Comparison of ENCODE assay signal across 27 mouse cellular contexts in the genomic region with DNA sequence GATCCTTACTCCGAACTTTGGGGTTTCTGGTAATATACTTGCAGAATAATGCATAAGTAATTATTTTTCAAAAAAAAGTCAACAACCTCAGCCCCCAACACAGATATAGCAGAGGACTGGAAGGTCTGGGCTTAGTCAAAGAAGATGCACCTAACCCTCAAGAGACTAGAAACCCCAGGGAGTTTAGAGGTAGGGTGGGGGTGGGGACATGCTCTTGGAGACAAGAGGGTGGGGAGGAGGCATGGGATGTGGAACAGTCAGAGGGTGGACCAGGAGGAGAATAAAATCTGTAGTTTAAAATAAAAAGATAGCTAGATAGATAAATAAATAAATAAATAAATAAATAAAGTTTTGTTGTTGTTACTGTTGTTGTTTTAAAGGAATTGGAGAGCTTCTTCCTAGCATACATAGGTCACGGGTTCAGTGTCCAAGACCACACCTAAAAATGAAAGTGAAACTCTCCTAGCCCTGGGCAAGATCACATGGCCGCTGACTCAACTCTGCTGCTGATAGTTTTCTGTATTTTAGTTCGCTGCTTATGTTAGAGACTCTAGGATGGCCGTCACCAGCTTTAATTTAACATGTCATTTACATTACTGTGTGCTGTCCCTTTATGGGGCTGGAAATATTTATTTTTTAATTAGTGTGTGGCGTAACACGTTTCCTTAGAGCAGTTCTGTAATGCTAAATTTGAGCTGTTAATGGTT. TPM values are rescaled to one million over a fixed set of nuclear protein-coding genes. Genes with fewer than 3 reads are reported as not detected.
DNase-seq lines count a peak whose midpoint lies in the region; ATAC-seq and TF ChIP-seq lines count a peak whose summit lies in the region.
"Had no signal": no experiment of that assay in that cellular context is flagged by ENCODE, and none has a peak within 500 bp of the region (broad histone marks: within the 10 kb centered on the region; RNA-seq: fewer than 3 reads in every experiment).

No protein-coding gene starts in this region.

- no peaks in the 10 kb centered on the region for H3K9me3 ChIP-seq in liver, postnatal 0 days (ENCODE audit: low read length)
- no peaks in the 10 kb centered on the region for H3K9me3 ChIP-seq in liver, embryonic 11.5 days (ENCODE audit: control insufficient read depth, low read length)
- H3K9me3 ChIP-seq in midbrain, embryonic 15.5 days: no peaks in the 10 kb centered on the region
- H3K9me3 ChIP-seq: embryonic facial prominence, embryonic 12.5 days; forebrain, embryonic 15.5 days; hindbrain, embryonic 12.5 days had no signal

- ATAC-seq in liver, postnatal 0 days: 0 out of 2 replicates have a peak, but pooled peaks have one; percentile 38
- no peak for ATAC-seq in liver, embryonic 11.5 days (replicated peaks; ENCODE audit: low FRiP score)
- ATAC-seq in megakaryocyte, adult 5-6 weeks (ENCODE audit: poor library complexity, severe bottlenecking): peak; percentile 94
- ATAC-seq in midbrain, embryonic 15.5 days (replicated peaks): no peak
- ATAC-seq: forebrain, embryonic 15.5 days had no signal

- no peak overlapping the region for H3K9ac ChIP-seq in liver, postnatal 0 days (replicated peaks)
- H3K9ac ChIP-seq in liver, embryonic 11.5 days (ENCODE audit: low read depth, low read length): no peak overlapping the region
- no peak overlapping the region for H3K9ac ChIP-seq in midbrain, embryonic 15.5 days
- H3K9ac ChIP-seq: embryonic facial prominence, embryonic 12.5 days; forebrain, embryonic 15.5 days; hindbrain, embryonic 12.5 days; neural tube, embryonic 13.5 days had no signal

- TF ChIP-seq EP300 in liver, postnatal 0 days (IDR thresholded peaks at IDR 0.05; ENCODE audit: low read depth): no peak

- no peaks in the 10 kb centered on the region for H3K27me3 ChIP-seq in liver, postnatal 0 days (ENCODE audit: insufficient read depth, low read length)
- no peaks in the 10 kb centered on the region for H3K27me3 ChIP-seq in liver, embryonic 11.5 days (replicated peaks; ENCODE audit: control insufficient read depth, insufficient read depth, low read length)
- no peaks in the 10 kb centered on the region for H3K27me3 ChIP-seq in midbrain, embryonic 15.5 days (replicated peaks)
- H3K27me3 ChIP-seq: embryonic facial prominence, embryonic 12.5 days; forebrain, embryonic 15.5 days; hindbrain, embryonic 12.5 days; neural tube, embryonic 13.5 days had no signal

- no peak for TF ChIP-seq CTCF in liver, postnatal 0 days (IDR thresholded peaks at IDR 0.05; ENCODE audit: low read depth)

- 0 out of 2 replicates have a peak, but pooled peaks cover 3% of the 10 kb centered on the region for H3K4me1 ChIP-seq in liver, postnatal 0 days (ENCODE audit: insufficient read depth)
- no peaks in the 10 kb centered on the region for H3K4me1 ChIP-seq in liver, embryonic 11.5 days (replicated peaks; ENCODE audit: control insufficient read depth, insufficient read depth, low read length)
- H3K4me1 ChIP-seq in midbrain, embryonic 15.5 days: no peaks in the 10 kb centered on the region
- H3K4me1 ChIP-seq: embryonic facial prominence, embryonic 12.5 days; forebrain, embryonic 15.5 days; hindbrain, embryonic 12.5 days; neural tube, embryonic 13.5 days had no signal

- H3K27ac ChIP-seq in liver, postnatal 0 days (ENCODE audit: low read depth): no peak overlapping the region
- no peak overlapping the region for H3K27ac ChIP-seq in liver, embryonic 11.5 days (ENCODE audit: low read depth, low read length)
- H3K27ac ChIP-seq in midbrain, embryonic 15.5 days: no peak overlapping the region
- H3K27ac ChIP-seq: embryonic facial prominence, embryonic 12.5 days; forebrain, embryonic 15.5 days; hindbrain, embryonic 12.5 days; macrophage; neural tube, embryonic 13.5 days had no signal

- H3K4me3 ChIP-seq in liver, postnatal 0 days (ENCODE audit: low read depth, low read length): no peak overlapping the region
- H3K4me3 ChIP-seq in liver, embryonic 11.5 days (ENCODE audit: low read depth, low read length): no peak overlapping the region
- H3K4me3 ChIP-seq in midbrain, embryonic 15.5 days: no peak overlapping the region
- H3K4me3 ChIP-seq: embryonic facial prominence, embryonic 12.5 days; forebrain, embryonic 15.5 days; hindbrain, embryonic 12.5 days; neural tube, embryonic 13.5 days had no signal

- no peak for DNase-seq in liver, postnatal 0 days
- no peak for DNase-seq in liver, embryonic 11.5 days (ENCODE audit: low spot score)
- peak; percentile 59 for DNase-seq in adipocyte (ENCODE audit: low spot score)
- no peak for DNase-seq in kidney, adult 9 months
- DNase-seq in right cerebral cortex, adult 2 months (ENCODE audit: low spot score in 2 of 2): no peak
- DNase-seq: adrenal gland, postnatal 10 days; cerebellum, adult 18-20 months; cerebellum, postnatal 36 days; gastrocnemius, postnatal 10 days; kidney, adult 11 months; kidney, postnatal 36 days; lung, adult 2 months; right cerebral cortex, postnatal 4 days; thymus, postnatal 25 days had no signal

- WGBS in liver, postnatal 0 days (ENCODE audit: insufficient replicate concordance): 73% methylated on average over 7 of the region's 7 CpGs
- WGBS in liver, embryonic 11.5 days: 83% methylated on average over 7 of the region's 7 CpGs
- 89% methylated on average over 7 of the region's 7 CpGs for WGBS in midbrain, embryonic 15.5 days

- no peaks in the 10 kb centered on the region for H3K36me3 ChIP-seq in liver, postnatal 0 days (replicated peaks; ENCODE audit: insufficient read depth, low read length)
- H3K36me3 ChIP-seq in liver, embryonic 11.5 days (ENCODE audit: control insufficient read depth, insufficient read depth, low read length): no peaks in the 10 kb centered on the region
- H3K36me3 ChIP-seq in midbrain, embryonic 15.5 days (replicated peaks): no peaks in the 10 kb centered on the region
- H3K36me3 ChIP-seq: embryonic facial prominence, embryonic 12.5 days; forebrain, embryonic 15.5 days; hindbrain, embryonic 12.5 days; neural tube, embryonic 13.5 days had no signal

- 0 out of 2 replicates have a peak overlapping the region, but pooled peaks have one; percentile 19 for H3K4me2 ChIP-seq in liver, postnatal 0 days (ENCODE audit: low read depth, low read length)
- no peak overlapping the region for H3K4me2 ChIP-seq in liver, embryonic 11.5 days
- H3K4me2 ChIP-seq in midbrain, embryonic 15.5 days: no peak overlapping the region
- H3K4me2 ChIP-seq: embryonic facial prominence, embryonic 12.5 days; forebrain, embryonic 15.5 days; hindbrain, embryonic 12.5 days; neural tube, embryonic 13.5 days had no signal

RNA-seq across cellular contexts. Expression of gene Tent5a, which starts 30.2 kb away (rescaled TPM):
- 16.2 and 22.3 TPM in 2 replicates for polyA plus RNA-seq in liver, postnatal 0 days (2015; fragmentation: Nextera tagmentation; extraction: Ambion mirVana)
- polyA plus RNA-seq in liver, embryonic 11.5 days (2014; fragmentation: Nextera tagmentation; extraction: Ambion mirVana): 13.8 and 14.4 TPM in 2 replicates
- 89.0 and 96.3 TPM in 2 replicates for total RNA-seq in megakaryocyte, adult 5-6 weeks (2015)
- 68.9 and 70.0 TPM in 2 replicates for total RNA-seq in megakaryocyte, adult 5-6 weeks (2017)
- polyA plus RNA-seq in midbrain, embryonic 15.5 days (2015; fragmentation: Nextera tagmentation; extraction: Ambion mirVana): 4.5 and 5.0 TPM in 2 replicates

RNA-seq across cellular contexts. Expression of gene Gm11114, which starts 44.7 kb away (rescaled TPM):
- polyA plus RNA-seq in liver, postnatal 0 days (2015; fragmentation: Nextera tagmentation; extraction: Ambion mirVana): not detected in 2 replicates
- polyA plus RNA-seq in liver, embryonic 11.5 days (2014; fragmentation: Nextera tagmentation; extraction: Ambion mirVana): not detected in 2 replicates
- not detected in 2 replicates for total RNA-seq in megakaryocyte, adult 5-6 weeks (2015)
- total RNA-seq in megakaryocyte, adult 5-6 weeks (2017): not detected in 2 replicates
- not detected in 2 replicates for polyA plus RNA-seq in midbrain, embryonic 15.5 days (2015; fragmentation: Nextera tagmentation; extraction: Ambion mirVana)
- total RNA-seq: adrenal gland, postnatal 10 days; gastrocnemius, postnatal 10 days; heart, adult 8-10 months; layer of hippocampus, postnatal 10 days; left cerebral cortex, postnatal 10 days had no signal
- polyA plus RNA-seq: embryonic facial prominence, embryonic 12.5 days; forebrain, embryonic 15.5 days; heart, postnatal 0 days; hindbrain, embryonic 12.5 days; limb, embryonic 14.5 days; lung, adult 2 months; macrophage; neural tube, embryonic 13.5 days; testis, adult 2 months had no signal

Comparison
In these comparisons a context has a peak if more than half of its experiments do, and no peak if none do; other contexts are left out.
1. ATAC-seq: peak in liver, postnatal 0 days (single experiment) and megakaryocyte, adult 5-6 weeks (single experiment); none in liver, embryonic 11.5 days (single experiment) and midbrain, embryonic 15.5 days (single experiment).